Mouse (Mus musculus): ENCODE data around the gene Zbtb20.

Zbtb20 gene

GRCm38 (mm10) chr16:43500132-43500853, 624.6 kb downstream of the Zbtb20 start:
- no peak for DNase-seq

DNA sequence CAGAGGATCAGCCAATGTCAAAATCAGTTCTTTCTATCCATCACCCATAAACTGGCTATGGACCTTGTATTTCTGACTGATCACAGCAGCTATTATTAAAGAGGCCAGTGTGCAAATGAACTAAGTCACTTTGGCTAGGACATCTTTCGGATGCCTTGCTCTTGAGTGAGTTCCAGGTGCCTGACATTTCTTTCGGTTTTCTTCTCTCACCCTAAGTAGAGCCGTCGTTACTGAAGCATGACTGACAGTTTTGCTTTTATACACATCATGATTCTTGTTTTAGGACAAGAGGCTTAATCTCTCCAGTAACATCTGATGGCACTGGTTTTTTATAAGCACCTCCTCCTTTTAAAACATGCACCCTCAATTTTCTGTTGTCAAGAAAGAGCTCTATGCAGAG, 625.6 kb downstream of the Zbtb20 start:
- no peak for DNase-seq

- no peak for DNase-seq
Measured at GRCm38 (mm10) chr16:43502339-43503009, 626.8 kb downstream of the Zbtb20 start.

- no peak for DNase-seq
Measured at GRCm38 (mm10) chr16:43503010-43503635, 627.4 kb downstream of the Zbtb20 start.

DNA sequence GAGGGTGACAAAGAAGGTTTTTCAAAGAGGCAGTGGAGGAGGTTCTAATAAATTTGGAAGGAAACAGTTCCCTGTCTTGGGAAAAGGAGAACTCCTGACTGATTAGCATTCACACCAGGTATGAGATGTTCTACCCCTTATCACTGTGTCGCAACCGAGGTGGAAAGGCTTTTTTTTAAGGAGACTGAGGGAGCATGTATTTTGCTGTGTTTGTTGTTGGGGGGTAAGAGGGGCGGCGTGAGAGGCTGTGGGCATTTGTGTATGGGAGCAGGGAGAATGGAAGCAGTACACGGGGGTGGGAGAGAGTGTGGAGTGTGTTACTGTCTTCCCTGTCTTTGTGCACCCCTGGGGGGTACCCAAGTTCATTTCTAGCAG, 627.9 kb downstream of the Zbtb20 start:
- no peak for DNase-seq

DNA sequence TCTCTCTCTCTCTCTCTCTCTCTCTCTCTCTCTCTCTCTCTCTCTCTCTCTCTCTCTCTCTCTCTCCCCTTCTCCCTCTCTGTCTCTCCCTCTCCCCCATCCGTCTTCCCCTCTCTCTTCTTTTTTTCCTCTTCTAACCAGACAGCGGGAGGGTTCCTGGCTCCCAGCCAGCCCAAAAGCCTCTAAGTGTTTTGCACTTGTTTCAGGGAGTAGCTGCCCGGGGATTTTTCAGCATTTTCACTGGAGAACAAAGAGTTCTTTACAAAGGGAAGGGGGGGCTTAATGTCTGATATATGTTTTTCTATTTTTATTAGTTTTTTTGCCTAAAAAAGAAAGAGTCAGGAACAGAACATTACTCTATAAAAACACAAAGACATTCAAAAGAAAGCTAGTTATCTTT, 628.5 kb downstream of the Zbtb20 start:
- no peak for DNase-seq

- DNase-seq: no peak
Measured at GRCm38 (mm10) chr16:43504556-43504955, 628.9 kb downstream of the Zbtb20 start.

DNA sequence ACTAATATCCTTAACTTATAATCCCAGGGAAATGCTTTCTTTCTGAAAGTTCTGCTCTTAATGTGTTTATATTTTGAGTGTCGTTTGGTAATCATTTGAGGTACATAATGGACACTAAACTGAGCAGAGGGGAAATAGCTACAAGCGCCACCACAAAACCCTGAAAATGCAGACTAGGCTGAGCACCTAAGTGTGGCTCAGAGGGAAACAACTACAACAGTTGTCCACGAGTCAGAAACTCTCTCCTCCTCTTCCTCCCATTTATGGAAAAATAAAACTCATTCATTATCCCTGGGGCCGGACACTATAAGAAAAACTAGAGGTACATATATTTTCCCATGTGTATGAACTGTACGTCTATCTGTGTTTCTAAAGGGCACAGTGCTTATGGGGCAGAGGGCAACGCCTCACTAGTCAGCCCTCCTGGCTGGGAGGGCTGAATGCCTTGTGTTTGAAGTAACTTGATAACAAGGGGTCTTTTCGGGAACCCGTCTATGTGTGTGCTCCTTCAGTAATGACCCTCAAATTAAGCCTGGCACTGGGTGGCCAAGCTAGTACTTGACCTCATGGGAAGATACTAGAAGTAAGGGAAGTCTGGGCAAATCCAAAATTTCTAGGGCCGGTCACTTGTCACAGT, 629.8 kb downstream of the Zbtb20 start:
- DNase-seq: no peak

DNA sequence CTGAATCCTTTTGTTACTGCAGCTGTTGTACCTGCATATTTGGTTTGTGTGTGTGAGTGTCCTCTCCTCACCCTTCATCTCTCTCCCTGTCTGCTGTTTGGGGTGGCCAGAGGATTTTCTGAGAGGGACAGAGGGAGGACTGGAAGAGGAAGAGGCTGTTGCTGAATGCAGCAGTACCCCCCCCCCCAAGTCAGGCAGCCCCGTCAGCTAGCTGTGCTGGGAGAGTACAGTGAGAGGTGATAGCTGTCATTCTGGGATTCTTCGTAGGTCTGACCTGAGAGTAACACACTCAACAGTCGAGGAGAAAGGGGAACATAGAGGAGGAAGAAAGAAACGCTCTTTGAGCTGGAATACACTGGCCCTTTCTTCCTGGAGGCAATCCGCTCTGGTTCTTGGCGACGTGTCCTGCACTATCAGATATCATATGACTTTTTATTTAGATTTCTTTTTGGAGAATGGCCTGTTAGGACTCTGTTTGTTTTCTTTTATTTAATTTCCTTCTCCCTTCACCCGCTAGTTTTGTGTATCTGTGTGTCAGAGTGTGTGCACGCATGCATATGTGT, 630.6 kb downstream of the Zbtb20 start:
- no peak for DNase-seq

DNA sequence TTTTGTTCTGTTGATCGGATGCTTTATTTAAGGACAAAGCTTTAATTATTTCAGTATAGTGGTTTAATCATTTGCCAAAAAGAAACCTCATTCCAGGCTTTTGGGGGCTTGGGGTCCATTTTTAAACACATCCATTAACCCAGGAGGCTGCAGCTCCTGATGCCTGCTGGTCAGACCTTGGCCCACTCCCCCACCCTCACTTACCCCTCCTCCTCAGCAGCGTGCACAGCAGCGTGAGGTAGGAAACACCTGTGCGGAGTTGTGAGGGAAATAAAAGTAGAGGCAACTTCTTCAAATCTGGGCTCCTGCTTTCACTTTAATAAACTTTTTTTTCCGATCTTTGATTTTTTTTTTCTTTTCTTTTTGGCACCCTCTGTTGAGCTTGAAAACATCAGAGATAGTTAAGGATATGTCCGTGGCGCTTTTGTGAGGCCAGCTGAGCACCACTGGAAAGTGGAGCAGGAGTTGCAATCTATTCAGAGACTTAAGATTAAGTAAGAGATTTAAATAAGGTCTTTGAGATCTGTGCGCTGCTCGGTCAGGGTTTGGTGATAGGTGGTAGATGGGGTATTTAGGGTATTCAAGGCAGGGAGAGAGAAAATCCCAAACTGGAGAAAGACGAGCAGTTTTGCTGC, 631.2 kb downstream of the Zbtb20 start:
- no peak for DNase-seq

DNA sequence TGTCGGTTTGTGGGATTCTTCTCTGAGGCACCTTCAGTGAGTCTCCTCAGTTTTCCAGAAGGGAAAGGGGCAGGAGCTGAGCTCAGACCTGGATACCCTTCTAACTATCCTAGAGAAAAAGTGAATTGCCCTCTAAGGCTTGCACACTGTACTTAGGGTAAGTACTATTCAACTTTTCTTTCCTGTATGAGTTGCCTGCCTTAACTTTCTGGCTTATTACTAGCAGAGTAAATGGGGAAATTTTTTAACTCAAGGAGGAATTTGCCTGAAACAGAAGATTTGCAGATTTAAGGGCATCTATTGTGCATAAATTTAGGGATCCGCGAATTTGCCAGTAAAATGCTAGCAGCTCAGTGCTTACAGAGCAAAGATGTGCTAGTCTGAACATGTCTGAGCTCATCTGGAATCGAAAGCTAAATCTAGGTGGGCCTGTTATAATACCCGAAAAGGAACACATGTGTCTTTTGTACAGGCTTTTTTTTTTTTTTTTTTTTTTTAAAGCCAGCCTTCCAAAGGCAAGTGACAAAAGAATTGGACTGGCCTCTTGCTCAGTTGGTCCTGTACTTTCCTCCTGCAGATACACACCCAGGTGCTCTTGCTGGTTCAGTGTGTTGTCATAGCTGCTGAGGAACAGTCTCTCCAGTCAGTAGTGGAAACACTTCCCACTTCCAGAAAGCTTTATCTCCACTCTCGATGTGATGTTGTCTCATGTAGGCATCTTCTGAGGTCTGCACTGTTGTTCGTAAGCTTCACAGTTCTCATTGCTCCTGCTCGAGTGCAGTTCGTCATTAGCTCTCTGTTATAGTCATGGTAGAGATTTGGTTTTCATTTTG, 632.7 kb downstream of the Zbtb20 start:
- DNase-seq: no peak

DNA sequence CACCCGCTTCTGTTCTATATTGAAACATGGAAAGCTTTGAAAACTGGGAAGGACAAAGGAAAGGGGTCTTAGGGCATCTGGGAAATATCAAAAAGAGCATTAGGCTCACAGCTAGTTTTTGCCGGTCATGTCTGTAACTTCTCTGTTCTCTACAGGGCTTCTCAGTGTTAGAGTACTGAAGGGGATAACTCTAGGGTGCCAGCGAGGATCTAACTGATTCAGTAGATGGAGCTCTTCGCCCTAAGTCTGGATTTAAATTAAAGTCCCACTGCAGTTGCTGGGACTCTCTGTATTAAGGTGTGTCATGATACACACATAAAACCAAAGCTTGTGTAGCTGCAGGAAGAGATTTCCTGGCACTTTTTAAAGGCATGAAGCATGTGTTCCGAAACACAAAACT, 634.8 kb downstream of the Zbtb20 start:
- no peak for DNase-seq

DNA sequence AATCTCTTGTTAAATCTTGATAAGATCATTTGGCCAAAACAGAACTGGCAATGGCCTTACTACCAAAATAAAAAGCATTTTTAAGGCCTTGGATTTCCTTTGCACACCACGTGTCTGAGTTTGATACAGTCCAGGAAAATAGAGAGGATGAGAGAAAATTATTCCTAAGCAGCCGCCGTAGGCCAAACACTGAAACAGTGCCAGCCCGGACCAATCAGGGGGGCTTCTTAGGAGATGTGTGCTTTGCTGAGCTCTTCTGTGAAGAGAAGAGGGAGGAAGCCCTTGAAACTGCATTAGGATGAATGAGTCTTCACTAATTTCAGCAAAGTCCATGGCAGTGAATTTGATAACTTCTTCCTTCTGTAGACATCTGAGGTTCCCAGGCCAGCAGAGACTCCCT, 635.9 kb downstream of the Zbtb20 start:
- no peak for DNase-seq

DNA sequence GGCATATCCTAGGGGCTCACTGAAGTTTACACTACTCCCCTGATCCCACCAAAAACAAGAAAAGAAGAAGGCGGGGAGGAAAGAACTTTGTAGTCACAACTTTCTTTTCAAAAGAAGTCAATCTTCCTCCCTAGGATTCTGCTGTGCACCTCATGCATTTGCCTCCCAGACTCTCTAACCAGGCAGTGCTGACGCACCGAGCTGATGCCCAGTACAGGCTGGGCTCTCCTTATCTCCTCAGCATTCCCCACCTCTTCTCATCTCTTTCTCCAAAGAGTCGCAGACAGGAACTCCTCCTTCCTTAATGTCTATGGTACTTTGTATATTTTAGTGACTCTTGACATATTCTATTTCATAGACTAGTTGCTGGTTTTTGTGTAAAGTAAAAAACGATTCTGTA, 638.3 kb downstream of the Zbtb20 start:
- DNase-seq: no peak

DNA sequence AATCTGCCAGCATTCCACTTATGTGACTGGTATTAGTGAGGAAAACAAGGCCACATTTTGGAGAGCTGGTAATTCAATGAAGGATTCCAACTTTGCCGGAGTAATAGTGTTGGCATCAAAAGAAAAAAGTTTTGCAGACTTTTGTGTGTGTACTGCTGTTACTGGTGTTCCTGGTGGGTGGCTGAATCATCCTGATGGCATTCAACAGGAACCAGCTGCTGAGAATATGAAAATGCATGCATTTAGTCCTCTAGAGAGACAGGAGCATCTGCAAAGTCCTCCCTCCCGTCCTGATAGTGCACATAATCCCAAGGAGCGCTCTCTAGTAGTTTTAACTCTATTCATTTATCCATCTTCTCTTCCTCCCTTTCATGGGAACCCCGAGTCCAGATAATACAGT, 639.9 kb downstream of the Zbtb20 start:
- no peak for DNase-seq

DNA sequence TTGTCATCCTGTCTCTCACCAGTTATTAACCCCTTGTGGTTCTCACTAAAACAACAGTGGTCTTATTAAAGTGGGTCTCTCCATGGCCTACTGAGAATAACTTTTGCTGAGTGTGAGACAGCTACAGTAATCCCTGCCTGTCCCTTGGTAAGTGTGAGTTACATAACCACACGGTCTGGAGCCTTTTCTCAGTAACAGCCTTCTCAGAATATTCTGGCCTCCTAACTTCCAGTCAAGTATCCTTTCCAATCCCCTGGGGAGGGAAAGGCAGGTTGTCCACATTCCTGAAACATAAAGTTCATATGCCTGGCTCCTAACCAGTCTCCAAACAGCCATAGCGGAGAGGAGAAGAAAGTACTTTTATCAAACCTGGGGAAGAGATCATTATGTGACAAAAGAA, 644.6 kb downstream of the Zbtb20 start:
- DNase-seq: no peak

GRCm38 (mm10) chr16:43522482-43522881, 646.8 kb downstream of the Zbtb20 start:
- no peak for DNase-seq

DNA sequence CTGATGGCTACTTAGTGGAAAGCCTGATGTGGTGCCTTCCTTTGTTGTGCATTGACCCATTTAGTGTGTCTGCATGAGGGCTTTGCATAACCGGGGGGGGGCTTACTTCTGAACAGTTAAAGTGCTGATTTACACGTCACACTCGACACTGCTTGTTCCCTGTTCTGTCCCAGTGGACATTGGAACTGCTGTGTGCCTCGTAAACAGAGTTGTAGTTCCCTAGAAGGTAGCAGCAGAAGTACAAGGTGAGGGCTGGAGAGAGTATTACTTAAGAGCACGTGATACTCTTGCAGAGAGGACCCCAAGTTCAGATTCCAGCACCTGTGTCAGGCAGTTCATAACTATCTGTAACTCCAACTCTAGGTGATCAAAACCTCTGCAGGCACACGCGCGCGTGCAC, 648.5 kb downstream of the Zbtb20 start:
- no peak for DNase-seq

GRCm38 (mm10) chr16:43525624-43526023, 649.9 kb downstream of the Zbtb20 start:
- no peak for DNase-seq

DNA sequence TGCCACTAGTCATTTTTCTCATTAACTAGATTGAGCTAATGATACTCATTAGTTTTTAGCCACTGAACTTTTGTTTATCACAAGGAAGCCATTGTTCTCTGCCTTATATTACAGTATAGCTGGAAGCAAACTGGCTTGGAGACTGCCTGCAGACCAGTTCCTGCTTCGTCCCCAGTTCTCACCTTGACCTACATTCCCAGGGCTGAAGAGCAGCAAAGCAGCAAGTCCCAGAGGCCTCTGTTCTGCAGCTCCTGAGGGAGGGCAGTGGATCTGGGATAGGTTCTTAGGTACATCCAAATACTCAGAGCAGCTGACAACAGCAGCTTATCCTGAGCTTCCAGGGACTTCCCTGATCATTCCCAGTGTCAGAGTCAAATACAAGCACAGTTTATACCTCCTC, 652.6 kb downstream of the Zbtb20 start:
- no peak for DNase-seq

- no peak for DNase-seq
Measured at GRCm38 (mm10) chr16:43531328-43531727, 655.6 kb downstream of the Zbtb20 start.

DNA sequence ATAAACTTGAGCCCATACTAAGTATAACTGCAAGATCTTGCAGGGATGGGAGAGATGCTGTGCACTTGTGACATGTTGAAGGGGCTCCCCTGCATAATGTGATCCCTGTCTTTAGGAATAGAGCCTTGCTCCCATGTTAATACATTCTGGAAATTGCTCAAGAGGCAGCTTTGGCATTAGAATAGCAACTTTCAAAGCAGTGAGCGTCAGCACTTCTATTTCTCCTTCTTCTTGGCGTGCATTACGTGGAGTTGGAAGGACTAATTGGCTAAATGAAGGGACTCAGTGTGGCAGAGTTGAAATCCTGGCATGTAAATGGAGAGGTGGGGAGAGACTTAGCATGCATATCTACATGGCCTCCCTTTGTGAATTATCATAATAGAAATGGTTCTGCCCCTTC, 658.4 kb downstream of the Zbtb20 start:
- DNase-seq: no peak

Measured in kidney, adult 18-20 months (tissue).